Mouse (Mus musculus): ENCODE measurements around the gene Vegfd.

DNA sequence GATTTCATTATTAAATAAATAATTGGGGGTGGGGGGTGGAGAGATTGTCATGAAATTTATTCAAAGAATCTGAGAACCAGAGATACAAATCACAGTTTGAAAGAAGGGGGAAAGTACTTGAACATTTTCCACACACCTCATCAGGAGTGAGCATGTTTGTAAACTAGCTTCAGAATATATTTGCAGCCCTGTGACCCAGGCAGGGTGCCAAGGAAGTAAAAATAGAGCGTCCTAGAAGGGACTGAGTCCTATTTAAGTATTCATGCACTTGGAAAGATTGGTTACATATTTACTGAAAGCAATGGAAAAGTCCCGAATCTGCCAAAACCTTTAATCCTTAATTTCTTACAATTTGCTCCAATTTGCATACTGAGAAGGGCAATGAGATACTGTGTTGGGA, 67.0 kb downstream of the Vegfd start:
- TF ChIP-seq CTCF (conservative IDR thresholded peaks at IDR 0.05; ENCODE audit: low read length) (no peak), NANOG (IDR thresholded peaks at IDR 0.05; ENCODE audit: borderline replicate concordance, low read length) (no peak), POU5F1 (IDR thresholded peaks at IDR 0.05; ENCODE audit: borderline replicate concordance, low read length) (no peak)

All from E14TG2a.4 (cell line).